Mouse (Mus musculus): ENCODE data around the gene Tspan9. TPM values are rescaled to one million over a fixed set of nuclear protein-coding genes. Genes with fewer than 3 reads are reported as not detected.
A peak's percentile ranks its signal among the peaks of the same experiment; 100 is the strongest.

The Tspan9 gene
- total RNA-seq, 2 experiments from 2014 or later: 34.7 to 39.3 TPM

DNA sequence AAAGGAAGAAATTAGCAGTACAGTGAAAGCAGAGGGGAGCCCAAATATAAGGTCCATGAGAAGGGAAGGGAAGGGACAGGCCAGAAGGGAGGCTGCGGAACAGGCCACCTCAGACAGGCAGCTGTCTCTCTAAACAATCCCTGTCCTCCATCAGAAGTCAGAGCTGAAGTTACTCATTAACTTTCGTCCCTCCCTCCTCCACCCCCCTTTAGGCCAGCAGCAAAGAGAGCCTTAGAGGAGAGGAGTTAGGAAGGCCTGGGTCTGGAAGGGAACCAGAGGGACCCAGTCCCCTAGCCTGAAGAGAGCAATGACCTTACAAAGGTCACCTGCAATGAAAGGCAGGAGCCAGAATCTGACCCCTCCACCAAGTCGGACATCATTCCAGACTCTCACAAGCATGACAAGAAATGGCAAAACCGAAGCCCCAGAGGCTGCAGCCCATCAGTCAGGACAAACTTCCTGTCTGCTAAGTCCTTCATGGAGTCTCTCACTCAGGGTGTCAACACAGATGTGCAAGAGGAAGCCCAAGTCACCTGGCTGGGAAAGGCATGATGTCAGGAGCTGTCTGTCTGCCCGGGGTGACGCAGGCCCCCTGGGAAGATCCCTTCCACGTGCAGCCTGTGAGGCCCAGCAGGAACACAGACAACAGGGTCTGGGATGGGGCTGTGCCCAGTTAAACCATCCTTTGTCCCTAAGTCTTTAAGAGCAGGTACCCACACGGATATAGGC lies 9.0 kb downstream of the Tspan9 start:
- no peak for DNase-seq
- intact Hi-C loops (cut with DNase I): no loop called here

DNA sequence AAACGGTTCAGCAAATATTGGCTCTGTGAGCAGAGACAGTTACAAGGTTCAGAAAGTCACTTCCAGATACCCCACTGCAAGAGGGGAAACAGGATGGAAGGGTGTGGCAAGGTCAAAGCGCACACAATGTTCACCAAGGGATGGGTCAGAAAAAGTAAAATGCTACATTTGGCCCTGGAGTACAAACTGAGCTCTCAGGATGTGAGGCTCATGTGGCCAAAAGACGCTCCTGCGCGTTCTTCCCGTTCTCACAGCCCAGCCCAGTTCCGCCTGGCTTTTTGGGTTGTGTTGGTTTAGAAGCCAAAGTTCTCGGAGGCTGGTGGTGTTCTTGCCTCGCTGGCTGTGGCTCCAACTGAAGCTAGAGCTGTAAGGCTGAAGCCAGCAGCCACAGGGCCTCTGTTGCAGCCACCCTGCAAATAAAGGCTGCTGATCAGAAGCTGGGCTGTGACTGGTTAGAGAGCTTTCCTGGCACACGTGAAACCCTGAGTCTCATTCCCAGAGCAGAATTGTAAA lies 9.7 kb downstream of the Tspan9 start:
- intact Hi-C loops (cut with DNase I): no loop called here
- DNase-seq: peak; percentile 23 to 35

DNA sequence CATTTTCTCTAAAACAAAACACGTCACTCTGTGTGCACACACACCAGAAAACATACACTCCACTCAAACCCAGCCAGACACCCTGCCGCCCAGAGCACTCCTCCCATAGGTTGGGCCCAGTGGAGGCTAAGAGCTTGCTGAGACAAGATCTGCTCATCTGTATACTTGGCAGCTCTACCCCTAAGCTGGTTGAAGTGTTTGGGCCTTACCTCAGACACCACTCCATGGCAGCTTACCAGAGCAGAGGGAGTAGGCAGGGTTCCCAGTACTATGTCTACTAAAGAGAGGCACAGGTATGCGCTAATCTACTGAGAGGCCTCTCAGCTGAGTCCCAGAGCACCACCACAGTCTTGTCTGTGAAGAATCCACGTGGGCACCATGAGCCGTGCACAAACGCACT lies 10.8 kb downstream of the Tspan9 start:
- intact Hi-C loops (cut with DNase I): no loop called here
- DNase-seq: no peak

DNA sequence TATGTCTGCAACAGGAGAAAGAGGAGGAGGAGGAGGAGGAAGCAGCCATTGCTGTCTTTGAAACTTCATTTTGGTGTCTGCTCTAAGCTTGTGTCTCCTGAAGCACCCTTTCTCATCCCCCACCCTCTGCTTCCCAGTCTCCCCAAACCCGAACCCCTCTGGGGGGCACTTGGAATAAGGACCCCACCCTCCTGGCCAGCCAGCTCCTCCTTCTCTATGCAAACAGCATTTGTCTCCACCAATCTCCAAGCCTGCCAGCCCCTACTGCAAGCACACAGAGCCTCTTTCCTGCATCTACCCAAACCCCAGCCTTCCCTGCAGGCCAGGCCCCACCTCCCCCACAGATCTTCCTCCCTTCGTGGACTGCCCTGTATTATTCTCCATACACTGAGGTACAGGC lies 12.0 kb downstream of the Tspan9 start:
- DNase-seq: no peak
- intact Hi-C loops (cut with DNase I): no loop called here

DNA sequence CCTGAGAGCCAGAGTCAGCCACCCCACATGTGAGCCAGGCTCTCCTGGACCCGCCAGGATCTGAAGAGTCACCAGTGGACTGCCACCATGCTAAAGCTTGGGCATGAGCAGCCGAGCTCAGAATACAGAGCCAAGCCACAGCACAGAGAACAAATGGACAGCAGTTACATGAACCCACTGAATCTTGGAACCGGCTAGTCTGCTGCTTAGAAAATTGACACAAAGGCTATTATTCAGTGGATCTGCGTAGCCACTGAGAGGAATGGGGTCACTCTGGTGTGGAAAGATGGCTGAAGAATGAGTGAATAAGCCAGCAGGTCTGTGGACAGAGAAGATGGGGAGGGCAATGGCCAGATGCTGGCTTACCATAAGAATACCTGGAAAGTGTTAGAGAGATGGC lies 12.7 kb downstream of the Tspan9 start:
- DNase-seq: no peak
- intact Hi-C loops (cut with DNase I): no loop called here

DNA sequence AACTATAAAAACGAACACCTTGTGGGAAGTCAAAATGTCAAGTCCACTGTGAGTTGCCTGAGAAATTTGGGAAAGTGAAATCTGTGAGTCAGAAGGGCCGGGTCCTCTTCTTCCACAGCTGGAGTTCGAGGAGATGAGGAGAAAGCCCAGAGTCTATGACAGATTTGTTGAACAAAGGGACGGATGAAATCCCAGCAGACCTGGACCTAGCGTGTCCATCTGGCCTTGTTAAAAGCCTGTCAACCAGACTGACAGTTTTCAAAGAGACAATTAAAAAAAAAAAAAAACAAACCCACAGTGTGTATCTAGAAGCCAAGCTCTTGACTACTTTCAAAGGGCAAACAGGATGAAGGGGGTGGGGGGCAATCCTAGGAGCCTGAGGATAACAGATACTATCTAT lies 14.0 kb downstream of the Tspan9 start:
- no peak for DNase-seq
- intact Hi-C loops (cut with DNase I): no loop called here

DNA sequence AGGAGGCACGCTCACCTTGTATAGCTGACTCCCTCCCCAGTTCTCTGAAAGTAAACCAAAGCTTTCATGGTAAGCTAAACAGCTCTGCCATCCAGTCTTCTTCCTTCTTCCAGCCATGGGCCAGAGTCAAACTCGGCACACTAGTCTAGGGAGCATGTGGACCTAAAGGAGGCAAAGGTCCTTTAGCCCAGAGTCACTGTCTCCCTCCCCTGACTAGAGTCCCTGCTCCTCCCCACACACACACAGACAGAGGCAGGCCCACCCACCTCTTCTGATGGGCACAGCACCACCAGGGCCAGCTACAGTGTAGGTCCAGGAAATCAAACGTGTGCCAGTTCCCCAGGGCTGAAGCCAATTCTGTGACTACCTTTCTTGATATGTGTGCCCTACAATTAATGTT lies 16.1 kb downstream of the Tspan9 start:
- intact Hi-C loops (cut with DNase I): no loop called here
- no peak for DNase-seq

DNA sequence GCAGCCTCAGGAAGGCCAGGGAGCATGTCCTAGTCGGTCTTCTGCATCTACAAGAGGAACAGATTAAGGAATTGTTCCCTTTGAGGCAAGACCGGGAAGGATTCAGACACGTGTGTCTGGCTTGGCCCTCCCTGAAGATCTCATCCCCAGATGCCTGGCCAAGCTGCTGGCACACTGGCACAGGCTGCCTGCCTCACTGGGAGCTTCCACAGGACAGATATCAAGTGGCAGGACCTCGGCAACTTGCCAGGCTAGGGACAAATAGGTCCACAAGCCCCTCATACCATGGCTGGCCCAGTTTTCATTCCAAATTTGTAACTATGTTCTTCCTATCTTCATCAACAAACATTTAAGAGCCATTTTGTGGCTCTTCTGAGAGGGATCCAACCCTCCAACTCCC lies 16.5 kb downstream of the Tspan9 start:
- DNase-seq: no peak
- intact Hi-C loops (cut with DNase I): no loop called here

DNA sequence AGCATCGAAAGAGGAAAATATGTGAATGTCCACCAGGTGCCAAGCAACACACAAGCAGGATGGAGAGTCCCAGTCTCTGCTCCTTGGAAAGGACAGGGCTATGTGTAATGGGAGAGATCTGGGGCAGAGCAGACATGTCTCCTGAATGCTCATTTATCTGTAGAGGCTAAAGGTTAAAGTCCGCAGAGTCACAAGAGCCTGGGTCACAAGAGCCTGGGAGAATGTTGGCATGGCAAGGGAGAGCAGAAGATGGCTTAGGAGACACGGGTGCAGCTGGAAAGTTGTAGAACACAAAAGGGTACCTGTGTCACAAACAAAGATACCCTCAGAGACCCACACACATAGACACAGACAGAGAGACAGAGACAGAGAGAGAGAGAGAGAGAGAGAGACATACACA lies 17.9 kb downstream of the Tspan9 start:
- DNase-seq: no peak
- intact Hi-C loops (cut with DNase I): no loop called here

DNA sequence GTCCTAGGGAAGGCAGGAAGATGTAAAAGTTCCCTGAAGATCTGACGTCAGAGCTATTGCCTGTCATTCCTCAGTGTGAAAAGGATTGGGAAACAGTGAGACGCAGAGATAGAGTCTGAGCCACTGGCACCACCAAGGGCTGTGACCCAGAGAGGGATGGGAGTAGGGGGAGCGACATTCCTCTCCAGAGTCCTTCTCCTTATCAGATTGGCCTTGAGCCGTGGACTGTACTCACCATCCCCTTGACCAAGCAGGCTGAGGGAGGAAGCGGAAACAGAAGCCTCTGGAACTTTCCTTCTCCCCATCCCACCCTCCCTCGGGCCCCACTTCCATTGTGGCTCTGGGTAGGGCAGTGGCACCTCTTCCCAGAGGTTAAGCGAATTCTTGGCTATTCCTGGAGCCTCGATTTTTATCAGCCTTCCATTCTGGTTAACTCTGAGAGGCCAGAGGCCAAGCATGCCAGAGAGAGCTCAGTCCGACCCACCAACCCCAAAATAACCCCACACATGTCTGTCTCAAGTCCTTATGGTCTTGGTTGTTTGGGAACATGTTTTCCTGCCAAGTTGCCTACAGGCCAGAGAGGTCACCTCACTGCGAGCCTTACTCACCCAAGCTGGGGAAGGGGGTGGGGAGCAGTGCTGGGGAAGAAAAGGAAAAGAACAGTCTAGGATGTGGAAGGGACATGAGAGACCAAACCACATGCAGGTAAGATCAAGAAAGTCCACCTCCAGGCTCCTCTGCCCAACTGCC lies 19.0 kb downstream of the Tspan9 start:
- intact Hi-C loops (cut with DNase I): no loop called here
- DNase-seq: no peak

DNA sequence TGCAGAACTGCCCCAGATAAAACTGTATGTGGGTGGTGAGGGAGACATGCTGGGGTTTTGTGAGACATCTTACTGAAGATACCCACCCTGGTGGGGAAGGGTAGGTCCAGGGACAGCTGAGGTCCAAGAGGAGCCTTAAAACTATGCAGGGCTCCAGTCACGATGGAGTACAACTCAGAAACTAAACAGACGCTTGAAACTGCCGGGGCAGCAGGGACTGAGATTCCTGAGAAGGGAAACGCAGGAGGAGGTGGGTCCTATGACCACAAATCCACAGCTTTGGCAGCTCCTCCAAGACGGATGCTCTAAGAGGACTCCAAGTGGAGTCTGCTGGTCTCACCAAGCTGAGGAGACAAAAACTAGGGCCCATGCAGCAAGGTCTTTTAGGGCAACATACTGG lies 21.3 kb downstream of the Tspan9 start:
- DNase-seq: no peak
- intact Hi-C loops (cut with DNase I): no loop called here

DNA sequence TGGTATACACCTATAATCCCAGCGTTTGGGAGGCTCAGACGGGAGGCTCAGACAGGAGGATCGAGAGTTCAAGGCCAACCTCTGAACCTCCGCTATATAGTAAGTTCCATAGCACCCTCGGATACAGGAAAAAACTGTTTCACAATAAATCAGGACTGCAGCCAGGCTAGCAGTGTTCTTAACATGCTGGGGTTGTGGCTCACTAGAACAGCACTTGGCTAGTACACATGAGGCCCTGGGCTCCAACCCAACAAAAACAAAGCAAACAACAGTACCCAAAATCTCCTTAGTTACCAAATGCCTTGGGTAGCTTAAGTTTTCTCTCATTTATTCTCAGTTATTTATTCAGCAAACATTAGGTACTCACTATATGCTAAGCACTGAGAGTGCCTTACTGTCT lies 21.7 kb downstream of the Tspan9 start:
- intact Hi-C loops (cut with DNase I): no loop called here

DNA sequence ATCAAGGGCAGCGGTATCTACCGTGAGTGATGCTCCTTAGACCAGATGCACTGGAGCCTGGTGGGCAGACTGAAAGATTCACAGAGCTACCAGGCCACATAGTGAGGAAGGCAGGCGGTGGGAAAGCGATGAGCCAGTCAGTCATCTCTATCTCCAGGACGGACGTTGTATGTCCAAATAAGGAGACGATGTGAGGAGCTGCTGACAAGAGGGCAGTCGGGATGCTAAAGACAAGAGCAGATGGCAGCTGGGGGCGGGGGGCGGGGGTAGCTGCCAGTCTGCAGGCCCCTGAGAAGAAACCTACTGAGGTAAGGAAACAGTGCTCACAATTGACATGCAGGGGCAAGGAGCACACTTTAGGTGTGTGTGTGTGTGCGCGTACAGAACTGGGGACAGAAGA lies 22.6 kb downstream of the Tspan9 start:
- intact Hi-C loops (cut with DNase I): no loop called here

More for the DNA sequence above, 21.7 kb downstream of the Tspan9 start:
- peak in 1 of 2 experiments; percentile 63 for DNase-seq

DNA sequence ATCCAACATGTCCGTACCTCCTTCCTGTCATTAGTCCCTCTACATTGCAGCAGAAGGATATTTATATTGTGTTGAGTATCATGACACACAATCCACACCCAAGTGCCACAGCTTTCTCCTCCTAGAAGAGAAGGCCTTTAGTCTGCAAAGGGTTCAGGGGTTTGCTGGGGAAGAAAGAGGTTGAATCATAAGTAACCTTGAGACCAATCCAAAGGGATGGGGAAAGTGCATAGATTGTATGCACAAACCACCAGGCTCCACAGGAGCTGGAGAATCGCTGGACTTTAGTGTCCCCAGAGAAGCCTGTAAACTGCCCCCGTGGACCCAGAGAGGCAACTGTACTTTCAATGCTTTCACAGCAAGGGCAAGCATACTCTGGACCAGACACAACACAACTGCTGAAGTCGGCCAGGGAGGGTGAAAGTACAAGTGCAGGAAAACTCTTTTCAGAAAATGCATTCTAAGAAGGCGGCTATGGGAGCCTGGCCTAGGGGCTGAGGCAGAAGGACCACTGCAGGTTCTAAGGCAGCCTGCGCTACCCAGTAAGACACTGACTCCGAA lies 24.6 kb downstream of the Tspan9 start:
- intact Hi-C loops (cut with DNase I): no loop called here
- DNase-seq: no peak

More for the DNA sequence above, 22.6 kb downstream of the Tspan9 start:
- no peak for DNase-seq

DNA sequence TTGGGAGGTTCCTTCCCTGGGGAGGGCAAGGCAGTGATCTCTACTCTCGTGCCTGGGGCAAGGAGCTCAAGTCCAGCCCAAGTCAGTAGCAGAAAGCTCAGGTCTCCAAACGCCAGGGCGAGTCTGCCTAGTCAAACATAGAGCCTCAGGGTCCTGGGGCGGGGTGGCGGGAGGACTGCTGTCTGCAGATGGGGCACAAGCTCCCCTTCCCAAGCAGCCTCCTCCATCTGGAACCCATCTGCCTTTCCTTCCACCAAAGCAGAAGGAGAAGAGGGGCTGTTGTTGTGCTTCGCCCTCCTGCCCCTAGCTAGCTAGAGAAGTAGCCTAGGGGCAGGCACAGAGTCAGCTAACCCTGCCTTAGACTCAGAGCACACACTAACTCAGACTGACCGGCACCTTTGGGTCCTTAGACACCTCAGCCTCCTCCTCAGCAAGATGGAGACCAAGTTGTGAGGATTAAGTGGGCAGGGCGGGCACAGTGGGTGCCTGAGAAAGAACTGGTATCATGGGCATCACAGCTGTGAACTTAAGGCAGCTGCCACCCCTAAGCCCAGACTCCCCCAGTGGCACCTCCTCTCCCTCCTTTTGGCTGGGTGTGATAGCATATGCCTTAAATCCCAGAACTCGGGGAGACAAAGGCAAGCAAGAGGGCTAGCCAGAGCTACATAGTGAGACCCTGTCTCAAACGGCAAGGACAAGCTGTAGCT lies 26.4 kb downstream of the Tspan9 start:
- DNase-seq: no peak
- intact Hi-C loops (cut with DNase I): no loop called here

DNA sequence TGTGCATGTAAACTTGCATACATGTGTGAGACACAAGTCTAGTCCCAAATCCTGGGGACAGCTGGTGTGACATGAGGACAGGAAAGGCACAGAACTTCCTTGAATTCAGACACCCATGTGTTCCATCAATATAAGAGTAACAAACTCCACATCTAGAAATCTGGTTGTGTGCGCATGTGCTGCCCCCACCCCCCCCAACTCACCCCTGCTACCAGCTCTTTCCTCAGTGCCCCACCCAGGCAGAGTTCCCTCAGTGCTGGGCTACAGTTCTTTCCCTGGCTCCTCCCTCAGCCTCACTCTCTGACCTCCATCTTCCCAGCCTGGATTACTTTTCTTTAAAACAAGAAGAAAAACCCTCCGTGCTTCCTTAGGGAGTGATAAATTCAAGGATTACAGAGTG lies 27.1 kb downstream of the Tspan9 start:
- intact Hi-C loops (cut with DNase I): no loop called here
- DNase-seq: no peak

DNA sequence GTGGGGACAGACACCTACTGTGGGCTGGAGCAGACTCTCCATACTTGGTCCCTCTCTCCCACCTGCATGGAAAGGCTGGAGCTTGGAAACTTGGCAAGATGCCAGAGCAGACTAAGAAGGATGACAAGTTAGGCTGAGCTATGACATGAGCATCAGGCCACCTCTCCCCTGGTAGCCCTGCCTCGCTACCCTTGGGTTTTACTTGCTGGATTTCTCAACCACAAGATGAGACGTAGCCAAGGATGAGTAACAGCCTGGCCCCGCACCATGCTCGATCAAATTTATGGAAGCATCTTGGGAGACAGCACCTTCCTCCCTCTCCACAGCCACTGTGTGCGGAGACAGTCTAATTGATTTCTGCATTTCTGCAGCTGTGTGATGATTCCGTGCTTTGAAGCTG lies 28.3 kb downstream of the Tspan9 start:
- intact Hi-C loops (cut with DNase I): no loop called here
- DNase-seq: no peak

DNA sequence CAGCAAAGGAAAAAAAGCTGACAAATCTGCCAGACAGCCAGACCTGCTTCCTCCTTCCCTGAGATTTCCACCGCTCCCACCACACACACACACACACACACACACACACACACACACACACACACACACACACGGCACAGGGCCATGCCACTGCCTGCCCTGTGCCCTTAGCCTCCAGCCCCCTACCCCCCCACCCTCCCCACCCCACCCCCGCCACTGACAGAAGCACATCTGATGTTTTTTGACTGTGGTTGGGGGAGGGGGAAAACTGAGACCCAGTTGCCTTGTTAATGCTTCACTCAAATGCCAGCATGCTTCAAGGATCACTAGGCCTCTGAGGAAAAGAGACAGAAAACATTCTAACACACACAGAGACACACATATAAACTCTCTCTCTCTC lies 30.8 kb downstream of the Tspan9 start:
- intact Hi-C loops (cut with DNase I): no loop called here
- no peak for DNase-seq

DNA sequence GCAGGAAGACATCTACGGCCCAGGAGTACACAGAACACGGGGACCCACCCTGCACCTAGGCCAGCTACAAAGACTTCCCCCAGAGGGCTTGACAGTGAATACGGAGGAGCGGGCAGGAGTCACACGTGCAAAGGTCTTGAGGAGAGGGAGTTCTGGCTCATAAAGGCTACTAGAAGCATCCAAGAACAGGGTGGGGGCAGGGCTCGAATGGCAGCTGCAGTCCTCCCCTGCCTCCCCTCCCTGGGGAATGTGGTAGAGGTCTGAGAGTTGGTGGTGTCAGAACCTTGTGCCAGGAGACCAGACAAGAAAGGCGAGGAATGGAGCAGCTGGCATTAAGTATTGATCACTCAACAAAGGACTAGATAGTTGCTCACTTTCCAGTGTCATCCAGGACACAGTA lies 31.6 kb downstream of the Tspan9 start:
- DNase-seq: no peak
- intact Hi-C loops (cut with DNase I): no loop called here

DNA sequence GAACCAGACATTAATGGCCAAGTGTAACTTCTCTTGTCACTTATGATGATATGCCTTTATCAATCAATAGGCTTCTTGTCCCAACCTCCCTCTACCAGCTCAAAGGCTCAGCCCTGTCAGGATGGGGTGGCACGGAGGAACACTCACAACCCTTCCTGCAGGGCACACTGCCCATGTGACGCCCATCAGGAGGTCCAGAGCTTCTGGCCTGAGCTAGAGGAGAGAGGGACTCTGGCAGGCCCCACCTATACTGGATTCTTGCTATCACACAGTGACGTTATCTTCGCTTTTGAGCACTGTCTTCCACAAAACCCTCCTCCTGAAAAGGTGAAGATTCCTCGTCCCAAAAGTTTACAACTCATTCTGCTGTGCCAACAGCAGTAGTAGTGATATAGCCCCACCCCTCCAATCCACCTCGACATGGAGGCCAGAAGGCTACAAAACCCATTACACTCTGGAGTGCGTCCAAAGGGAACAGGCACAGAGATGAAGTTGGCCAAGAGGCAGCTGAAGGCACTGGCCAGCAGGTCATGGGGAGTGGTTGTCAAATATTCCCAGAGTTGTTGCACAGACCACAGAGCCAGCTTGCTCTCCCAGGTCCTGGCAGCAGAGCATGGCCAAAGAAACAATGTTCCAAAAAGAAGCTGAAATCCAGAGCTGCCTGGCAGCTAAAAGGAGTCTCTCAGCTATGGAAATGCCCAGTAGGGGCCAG lies 34.9 kb downstream of the Tspan9 start:
- no peak for DNase-seq
- intact Hi-C loops (cut with DNase I): no loop called here

DNA sequence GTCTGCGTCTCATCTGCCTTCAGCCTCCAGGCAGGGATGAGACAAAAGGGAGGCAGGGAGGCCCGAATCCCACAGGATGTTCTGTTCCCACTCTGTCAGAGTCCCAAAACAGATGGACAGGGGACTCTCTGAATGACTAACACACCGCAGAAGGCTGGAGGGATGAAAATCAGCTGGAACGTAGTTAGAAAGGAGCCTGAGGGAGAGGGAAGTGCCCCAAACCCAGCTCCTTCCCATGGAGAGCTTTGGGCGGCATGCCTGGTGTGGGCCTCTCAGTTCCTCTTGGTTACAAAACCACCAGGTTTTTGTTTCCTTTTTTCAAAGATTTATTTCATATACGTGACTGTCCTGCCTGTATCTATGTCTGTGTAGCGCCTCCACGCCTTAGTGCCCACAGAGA lies 35.7 kb downstream of the Tspan9 start:
- intact Hi-C loops (cut with DNase I): no loop called here

More for the DNA sequence above, 35.7 kb downstream of the Tspan9 start:
- DNase-seq: no peak

All from gastrocnemius, postnatal 36 days (tissue).